Mouse (Mus musculus): ENCODE data around the gene Stpg2.

DNA sequence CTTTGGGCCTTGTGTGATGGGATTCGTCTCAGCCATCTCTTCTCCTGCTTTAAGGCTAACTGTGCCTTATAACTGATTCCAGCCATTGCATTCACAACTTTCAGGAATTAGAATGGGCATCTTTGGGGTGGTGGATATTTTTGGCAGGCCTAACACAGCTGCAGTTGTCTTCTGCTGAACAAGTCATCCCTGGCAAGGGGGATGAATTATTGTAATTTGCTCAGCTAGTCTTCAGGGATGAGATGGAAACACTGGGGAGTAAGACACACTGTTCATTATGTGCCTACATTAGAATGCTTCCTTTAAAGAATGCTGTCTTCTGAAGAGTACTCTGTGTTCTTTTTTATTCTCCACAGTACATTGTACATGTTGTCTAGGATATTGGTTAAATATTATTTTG lies 14.0 kb upstream of the Stpg2 start:
- TF ChIP-seq CTCF (conservative IDR thresholded peaks at IDR 0.05; ENCODE audit: insufficient read depth, insufficient read length, low read depth, low read length) (no peak), POLR2A (IDR thresholded peaks at IDR 0.05; ENCODE audit: low read depth, low read length) (no peak)
